Mouse (Mus musculus): ENCODE measurements around the gene Dock2.

GRCm38 (mm10) chr11:34297698-34298378 lies 485.9 kb downstream of the Dock2 start:
- no peak for TF ChIP-seq E2F4 (IDR thresholded peaks at IDR 0.05; ENCODE audit: insufficient replicate concordance, low read depth, low read length)
- TF ChIP-seq PAX5 (IDR thresholded peaks at IDR 0.05; ENCODE audit: low read length) = no peak
- no peak for TF ChIP-seq CTCF (conservative IDR thresholded peaks at IDR 0.05 in 1 of 2, IDR thresholded peaks at IDR 0.05 in 1 of 2; ENCODE audit: low read depth in 2 of 2, low read length in 2 of 2)
